ENCODE assay signal across 9 mouse cellular contexts in the genomic region with DNA sequence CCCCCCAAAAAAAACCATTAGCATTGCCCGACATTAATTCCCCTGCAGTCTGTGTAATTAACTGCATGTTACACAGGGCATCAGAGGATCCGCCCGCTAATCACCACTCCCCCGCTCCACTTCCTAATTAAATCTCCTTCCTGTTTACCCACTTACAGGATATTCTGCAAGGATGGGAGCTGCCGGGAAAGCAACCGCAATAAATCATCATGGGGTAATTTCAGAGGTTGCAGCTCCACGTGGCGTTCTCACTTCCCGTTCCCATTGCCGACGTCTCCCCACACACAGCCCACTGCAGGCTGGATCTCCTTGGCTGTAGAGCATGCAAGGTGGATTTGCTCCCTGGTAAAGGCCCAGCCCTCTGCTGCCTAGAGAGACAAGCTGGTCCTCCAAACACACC. TPM values are rescaled to one million over a fixed set of nuclear protein-coding genes. Genes with fewer than 3 reads are reported as not detected.
DNase-seq lines count a peak whose midpoint lies in the region; ATAC-seq and TF ChIP-seq lines count a peak whose summit lies in the region.
"Had no signal": no experiment of that assay in that cellular context is flagged by ENCODE, and none has a peak within 500 bp of the region (broad histone marks: within the 10 kb centered on the region; RNA-seq: fewer than 3 reads in every experiment).

No protein-coding gene starts in this region.

- ATAC-seq in heart, embryonic 12.5 days (ENCODE audit: insufficient number of reproducible peaks, low FRiP score), result no peak

- peaks cover 3% of the 10 kb centered on the region; the same call in 1 of the 2 replicates for H3K4me1 ChIP-seq in heart, adult 2 months (ENCODE audit: control insufficient read depth, insufficient read depth, low read length)
- no peaks in the 10 kb centered on the region for H3K4me1 ChIP-seq in heart, embryonic 12.5 days (replicated peaks)
- H3K4me1 ChIP-seq in bone marrow, adult 2 months (ENCODE audit: control insufficient read depth, insufficient read depth, low read length), result peaks cover 7% of the 10 kb centered on the region
- H3K4me1 ChIP-seq in kidney, adult 2 months (ENCODE audit: control insufficient read depth, insufficient read depth, low read length), result no peaks in the 10 kb centered on the region

- H3K27me3 ChIP-seq in heart, adult 2 months (ENCODE audit: control insufficient read depth, insufficient read depth, low read length), result no peaks in the 10 kb centered on the region
- peaks cover 21% of the 10 kb centered on the region for H3K27me3 ChIP-seq in heart, embryonic 12.5 days (replicated peaks)
- H3K27me3 ChIP-seq in kidney, adult 2 months (replicated peaks; ENCODE audit: control insufficient read depth, insufficient read depth, low read length), result no peaks in the 10 kb centered on the region

- no peak overlapping the region for H3K9ac ChIP-seq in heart, adult 2 months (ENCODE audit: low read depth, low read length)
- H3K9ac ChIP-seq in heart, embryonic 12.5 days, result no peak overlapping the region

- H3K27ac ChIP-seq in heart, adult 2 months, result no peak overlapping the region
- no peak overlapping the region for H3K27ac ChIP-seq in heart, embryonic 12.5 days (ENCODE audit: poor library complexity, severe bottlenecking)
- H3K27ac ChIP-seq in bone marrow, adult 2 months (ENCODE audit: control insufficient read depth, insufficient read depth, low read depth, low read length, poor library complexity), result peak overlapping the region; percentile 35; the same call in 1 of the 2 replicates
- no peak overlapping the region for H3K27ac ChIP-seq in kidney, adult 2 months (ENCODE audit: insufficient read depth, low read depth, low read length)

- no peak for TF ChIP-seq EP300 in heart, adult 2 months (IDR thresholded peaks at IDR 0.05; ENCODE audit: insufficient read depth, low read depth, low read length)

- intact Hi-C loops in heart, adult 2 months (cut with DNase I), result no loop called here

- H3K79me2 ChIP-seq in heart, adult 2 months (replicated peaks; ENCODE audit: control insufficient read depth, insufficient read depth, low read length), result no peaks in the 10 kb centered on the region

- H3K4me3 ChIP-seq in heart, adult 2 months, result no peak overlapping the region
- H3K4me3 ChIP-seq in heart, embryonic 12.5 days, result no peak overlapping the region
- no peak overlapping the region for H3K4me3 ChIP-seq in bone marrow, adult 2 months (replicated peaks; ENCODE audit: control insufficient read depth, low read depth, low read length)
- H3K4me3 ChIP-seq in kidney, adult 2 months (ENCODE audit: insufficient read depth, low read depth, low read length), result no peak overlapping the region

- WGBS in heart, adult 2 months, result 40% methylated on average over 11 of the region's 11 CpGs
- WGBS in heart, embryonic 12.5 days, result 60% methylated on average over 11 of the region's 11 CpGs
- under 1% methylated on average over 11 of the region's 11 CpGs for WGBS in bone marrow, adult 2 months
- WGBS in kidney, adult 2 months, result 9% methylated on average over 11 of the region's 11 CpGs

- H3K9me3 ChIP-seq in heart, embryonic 12.5 days (replicated peaks), result no peaks in the 10 kb centered on the region; the same call in 1 of the 2 replicates

- no peak for TF ChIP-seq POLR2A in heart, adult 2 months (IDR thresholded peaks at IDR 0.05; ENCODE audit: insufficient read depth, low read depth, low read length)
- TF ChIP-seq POLR2A in bone marrow, adult 2 months (IDR thresholded peaks at IDR 0.05; ENCODE audit: borderline replicate concordance, control insufficient read depth, low read depth, low read length), result no peak
- no peak for TF ChIP-seq POLR2A in kidney, adult 2 months (IDR thresholded peaks at IDR 0.05; ENCODE audit: low read depth, low read length)

- no peak overlapping the region for H3K4me2 ChIP-seq in heart, embryonic 12.5 days

- TF ChIP-seq CTCF in heart, adult 2 months (IDR thresholded peaks at IDR 0.05), result no peak
- TF ChIP-seq CTCF in bone marrow, adult 2 months (IDR thresholded peaks at IDR 0.05; ENCODE audit: control insufficient read depth, insufficient read depth, low read length), result no peak
- TF ChIP-seq CTCF in kidney, adult 2 months (conservative IDR thresholded peaks at IDR 0.05; ENCODE audit: insufficient read depth, insufficient read length, low read depth, low read length), result no peak

- peak; percentile 34 to 61 for DNase-seq in heart, adult 2 months
- DNase-seq in kidney, adult 2 months, result peak; percentile 78
- peak; percentile 68 for DNase-seq in lung, postnatal 36 days
- DNase-seq in cerebellum, adult 8-10 months, result no peak
- DNase-seq in thymus, postnatal 25 days, result no peak
- no peak for DNase-seq in thymus, postnatal 10 days (ENCODE audit: low spot score in 2 of 2)

- H3K36me3 ChIP-seq in heart, adult 2 months (ENCODE audit: control insufficient read depth, insufficient read depth, low read length), result no peaks in the 10 kb centered on the region
- no peaks in the 10 kb centered on the region for H3K36me3 ChIP-seq in heart, embryonic 12.5 days
- H3K36me3 ChIP-seq in kidney, adult 2 months (ENCODE audit: control insufficient read depth, insufficient read depth, low read length), result no peaks in the 10 kb centered on the region

RNA-seq across cellular contexts. Expression of a gene that starts 45.0 kb away (rescaled TPM):
- total RNA-seq in heart, adult 2 months (2021), result 1 to 10 TPM; 3.4 to 5.0 TPM
- 3.1 and 3.5 TPM in 2 replicates for polyA plus RNA-seq in heart, adult 2 months (2012; rRNA removed)
- 4.7 and 5.1 TPM in 2 replicates for polyA plus RNA-seq in heart, embryonic 12.5 days (2016; fragmentation: Nextera tagmentation; extraction: Ambion mirVana)
- polyA plus RNA-seq in bone marrow, adult 2 months (2011; ENCODE audit: insufficient read depth, insufficient read length, low replicate concordance, missing spikeins), result 0.29 and 0.45 TPM in 2 replicates
- 4.2 and 4.9 TPM in 2 replicates for polyA plus RNA-seq in kidney, adult 2 months (2012; rRNA removed)
- total RNA-seq: MEL had no signal

Comparison
In these comparisons a context has a peak if more than half of its experiments do, and no peak if none do; other contexts are left out.
1. DNase-seq: peak in heart, adult 2 months (2 of 2), kidney, adult 2 months (single experiment) and lung, postnatal 36 days (single experiment); none in cerebellum, adult 8-10 months (single experiment), thymus, postnatal 25 days (single experiment) and thymus, postnatal 10 days (0 of 2).